Mouse (Mus musculus) myocyte (in vitro differentiated cells): Measurements from ENCODE around the gene Pam16.

Experiments
- CEBPB ChIP-seq: IDR thresholded peaks from 2 replicates; pipeline ENCODE4 v1.6.1; 2011; ENCODE audit warnings: mild to moderate bottlenecking, moderate library complexity; ENCODE audit not compliant: poor library complexity, insufficient read depth, severe bottlenecking
- MAX ChIP-seq: IDR thresholded peaks from one replicate; pipeline ENCODE4 v1.6.1; 2011; ENCODE audit warnings: low read depth, mild to moderate bottlenecking, control low read depth
- MYOG ChIP-seq, 3 experiments: IDR thresholded peaks; one replicate each; pipeline ENCODE4 v1.6.1; 2011; ENCODE audit warnings: control low read depth in 2 of 3, low read depth in 2 of 3, mild to moderate bottlenecking in 2 of 3; ENCODE audit not compliant: insufficient read length in 2 of 3, control insufficient read depth in 1 of 3, insufficient read depth in 1 of 3
- POLR2A ChIP-seq: IDR thresholded peaks from one replicate; pipeline ENCODE4 v1.6.1; 2011; ENCODE audit warnings: low read depth, mild to moderate bottlenecking, control low read depth, moderate library complexity; ENCODE audit not compliant: insufficient read length
- POLR2AphosphoS2 ChIP-seq: IDR thresholded peaks from one replicate; pipeline ENCODE4 v1.6.1; 2011; ENCODE audit warnings: low read depth, control low read depth; ENCODE audit not compliant: insufficient read length
- REST ChIP-seq: IDR thresholded peaks from one replicate; pipeline ENCODE4 v1.6.1; 2011; ENCODE audit warnings: mild to moderate bottlenecking, control low read depth, moderate library complexity; ENCODE audit not compliant: insufficient read depth, insufficient read length
- SRF ChIP-seq: IDR thresholded peaks from one replicate; pipeline ENCODE4 v1.6.1; 2011; ENCODE audit warnings: low read depth; ENCODE audit not compliant: control insufficient read depth, insufficient read length
- TCF12 ChIP-seq: IDR thresholded peaks from one replicate; pipeline ENCODE4 v1.6.1; 2011; ENCODE audit warnings: mild to moderate bottlenecking, control low read depth; ENCODE audit not compliant: poor library complexity, insufficient read depth, severe bottlenecking
- TCF3 ChIP-seq: IDR thresholded peaks from one replicate; pipeline ENCODE4 v1.6.1; 2011; ENCODE audit warnings: low read depth, control low read depth; ENCODE audit not compliant: insufficient read length
- USF1 ChIP-seq: IDR thresholded peaks from one replicate; pipeline ENCODE4 v1.6.1; 2011; ENCODE audit warnings: low read depth, mild to moderate bottlenecking, control low read depth, moderate library complexity

GRCm38 (mm10) chr16:4599616-4600015, 25.2 kb downstream of the Pam16 start:
- TF ChIP-seq POLR2A (no peak), MAX (no peak), TCF3 (no peak), MYOG (IDR thresholded peaks at IDR 0.05; ENCODE audit: control insufficient read depth in 1 of 3, insufficient read depth in 1 of 3, insufficient read length in 2 of 3, low read depth in 2 of 3) (no peak), REST (no peak), POLR2AphosphoS2 (no peak), USF1 (no peak), CEBPB (no peak), TCF12 (no peak), SRF (no peak)
